In genomic region chr5:146919874-146920273, GRCm38 (mm10) we compare ENCODE assay signal across 10 mouse cellular contexts. TPM values are rescaled to one million over a fixed set of nuclear protein-coding genes. Genes with fewer than 3 reads are reported as not detected.
A peak's percentile ranks its signal among the peaks of the same experiment; 100 is the strongest.
DNase-seq lines count a peak whose midpoint lies in the region; ATAC-seq lines count a peak whose summit lies in the region.
"Had no signal": no experiment of that assay in that cellular context is flagged by ENCODE, and none has a peak within 500 bp of the region (broad histone marks: within the 10 kb centered on the region; RNA-seq: fewer than 3 reads in every experiment).

No protein-coding gene starts in this region.

- peak overlapping the region; percentile 31 for H3K4me3 ChIP-seq in kidney, embryonic 16.5 days (ENCODE audit: low read length)
- H3K4me3 ChIP-seq in forebrain, embryonic 11.5 days (ENCODE audit: low read depth, low read length): no peak overlapping the region
- H3K4me3 ChIP-seq in limb, embryonic 11.5 days (ENCODE audit: low read depth, low read length): peak overlapping the region; percentile 19; the same call in 1 of the 2 replicates
- peak overlapping the region; percentile 32 for H3K4me3 ChIP-seq in neural tube, embryonic 13.5 days

- WGBS in kidney, embryonic 16.5 days: 9% methylated on average over 6 of the region's 6 CpGs
- 34% methylated on average over 6 of the region's 6 CpGs for WGBS in forebrain, embryonic 11.5 days
- WGBS in limb, embryonic 11.5 days: 3% methylated on average over 6 of the region's 6 CpGs
- 4% methylated on average over 6 of the region's 6 CpGs for WGBS in neural tube, embryonic 13.5 days

- peaks cover 4% of the 10 kb centered on the region; the same call in 1 of the 2 replicates for H3K27me3 ChIP-seq in kidney, embryonic 16.5 days (ENCODE audit: insufficient read depth, low read length)
- H3K27me3 ChIP-seq in forebrain, embryonic 11.5 days (ENCODE audit: control insufficient read depth, insufficient read depth, low read length): no peaks in the 10 kb centered on the region
- no peaks in the 10 kb centered on the region for H3K27me3 ChIP-seq in limb, embryonic 11.5 days (ENCODE audit: control insufficient read depth, insufficient read depth, low read length)
- H3K27me3 ChIP-seq in neural tube, embryonic 13.5 days: peaks cover 9% of the 10 kb centered on the region; the same call in 1 of the 2 replicates

- no peak overlapping the region; the same call in 1 of the 2 replicates for H3K9ac ChIP-seq in kidney, embryonic 16.5 days (replicated peaks; ENCODE audit: low read length)
- peak overlapping the region; percentile 7; the same call in 1 of the 2 replicates for H3K9ac ChIP-seq in forebrain, embryonic 11.5 days (ENCODE audit: low read length)
- H3K9ac ChIP-seq in limb, embryonic 11.5 days (ENCODE audit: low read length): no peak overlapping the region
- peak overlapping the region; percentile 66 for H3K9ac ChIP-seq in neural tube, embryonic 13.5 days

- ATAC-seq in kidney, embryonic 16.5 days (ENCODE audit: low FRiP score, low TSS enrichment): no peak
- ATAC-seq in forebrain, embryonic 11.5 days (replicated peaks; ENCODE audit: low FRiP score): no peak; the same call in 1 of the 2 replicates
- ATAC-seq in limb, embryonic 11.5 days (ENCODE audit: insufficient number of reproducible peaks, low FRiP score, low TSS enrichment, low read depth): peak; percentile 84
- ATAC-seq in neural tube, embryonic 13.5 days (ENCODE audit: low read depth): 0 out of 2 replicates have a peak, but pooled peaks have one; percentile 37
- no peak for ATAC-seq in granulocyte monocyte progenitor cell, adult 5-6 weeks (replicated peaks; ENCODE audit: poor library complexity, severe bottlenecking)
- ATAC-seq in cerebellum, adult (ENCODE audit: insufficient number of reproducible peaks, low FRiP score, low TSS enrichment): no peak

- H3K9me3 ChIP-seq in kidney, embryonic 16.5 days (ENCODE audit: low read length): no peaks in the 10 kb centered on the region
- no peaks in the 10 kb centered on the region for H3K9me3 ChIP-seq in forebrain, embryonic 11.5 days (ENCODE audit: control insufficient read depth, low read length)
- no peaks in the 10 kb centered on the region for H3K9me3 ChIP-seq in limb, embryonic 11.5 days (ENCODE audit: control insufficient read depth, low read length)
- no peaks in the 10 kb centered on the region for H3K9me3 ChIP-seq in neural tube, embryonic 13.5 days
- H3K9me3 ChIP-seq: G1E had no signal

- H3K36me3 ChIP-seq in kidney, embryonic 16.5 days (ENCODE audit: insufficient read depth, low read length): no peaks in the 10 kb centered on the region
- no peaks in the 10 kb centered on the region for H3K36me3 ChIP-seq in forebrain, embryonic 11.5 days (ENCODE audit: control insufficient read depth, insufficient read depth, low read length)
- no peaks in the 10 kb centered on the region for H3K36me3 ChIP-seq in limb, embryonic 11.5 days (ENCODE audit: control insufficient read depth, insufficient read depth, low read length)
- no peaks in the 10 kb centered on the region for H3K36me3 ChIP-seq in neural tube, embryonic 13.5 days
- H3K36me3 ChIP-seq: G1E had no signal

- peaks cover 16% of the 10 kb centered on the region for H3K4me1 ChIP-seq in kidney, embryonic 16.5 days (ENCODE audit: insufficient read depth, low read length)
- 0 out of 2 replicates have a peak, but pooled peaks cover 2% of the 10 kb centered on the region for H3K4me1 ChIP-seq in forebrain, embryonic 11.5 days (replicated peaks; ENCODE audit: control insufficient read depth, insufficient read depth, low read length)
- peaks cover 16% of the 10 kb centered on the region for H3K4me1 ChIP-seq in limb, embryonic 11.5 days (ENCODE audit: control insufficient read depth, insufficient read depth, low read length)
- peaks cover 20% of the 10 kb centered on the region for H3K4me1 ChIP-seq in neural tube, embryonic 13.5 days (replicated peaks)

- no peak for DNase-seq in kidney, adult 18-20 months
- no peak for DNase-seq in forebrain, embryonic 11.5 days (ENCODE audit: low spot score)
- peak; percentile 84 for DNase-seq in limb, embryonic 11.5 days (ENCODE audit: low spot score)
- DNase-seq in urinary bladder, postnatal 14 days (ENCODE audit: low spot score): no peak
- DNase-seq: thymus, postnatal 4 days had no signal

- peak overlapping the region; percentile 64 for H3K4me2 ChIP-seq in kidney, embryonic 16.5 days (replicated peaks; ENCODE audit: low read depth, low read length)
- H3K4me2 ChIP-seq in forebrain, embryonic 11.5 days (ENCODE audit: low read depth, low read length, severe bottlenecking): peak overlapping the region; percentile 45; the same call in 1 of the 2 replicates
- peak overlapping the region; percentile 54 for H3K4me2 ChIP-seq in limb, embryonic 11.5 days (ENCODE audit: low read depth, severe bottlenecking)
- H3K4me2 ChIP-seq in neural tube, embryonic 13.5 days: peak overlapping the region; percentile 62

- H3K27ac ChIP-seq in kidney, embryonic 16.5 days (ENCODE audit: low read length): no peak overlapping the region
- H3K27ac ChIP-seq in forebrain, embryonic 11.5 days (ENCODE audit: low read depth, low read length): no peak overlapping the region
- H3K27ac ChIP-seq in limb, embryonic 11.5 days (replicated peaks; ENCODE audit: low read depth, low read length): no peak overlapping the region; the same call in 1 of the 2 replicates
- no peak overlapping the region for H3K27ac ChIP-seq in neural tube, embryonic 13.5 days (replicated peaks)

RNA-seq across cellular contexts. Expression of gene Gtf3a, which starts 28.6 kb away (rescaled TPM):
- polyA plus RNA-seq in kidney, embryonic 16.5 days (2015; fragmentation: Nextera tagmentation; extraction: Ambion mirVana): 122 and 128 TPM in 2 replicates
- 117 and 125 TPM in 2 replicates for polyA plus RNA-seq in forebrain, embryonic 11.5 days (2014; fragmentation: Nextera tagmentation; extraction: Ambion mirVana)
- polyA plus RNA-seq in limb, embryonic 11.5 days (2014; fragmentation: Nextera tagmentation; extraction: Ambion mirVana): 121 and 122 TPM in 2 replicates
- 104 and 110 TPM in 2 replicates for polyA plus RNA-seq in neural tube, embryonic 13.5 days (2015; fragmentation: Nextera tagmentation; extraction: Ambion mirVana)
- total RNA-seq in granulocyte monocyte progenitor cell, adult 5-6 weeks (2014; fragmentation: Nextera tagmentation): 85.0 and 114 TPM in 2 replicates
- total RNA-seq in granulocyte monocyte progenitor cell, adult 5-6 weeks (2017): 126 and 134 TPM in 2 replicates

RNA-seq across cellular contexts. Expression of gene Mtif3, which starts 43.7 kb away (rescaled TPM):
- polyA plus RNA-seq in kidney, embryonic 16.5 days (2015; fragmentation: Nextera tagmentation; extraction: Ambion mirVana): 23.1 and 26.0 TPM in 2 replicates
- 21.6 and 25.0 TPM in 2 replicates for polyA plus RNA-seq in forebrain, embryonic 11.5 days (2014; fragmentation: Nextera tagmentation; extraction: Ambion mirVana)
- 23.4 and 25.8 TPM in 2 replicates for polyA plus RNA-seq in limb, embryonic 11.5 days (2014; fragmentation: Nextera tagmentation; extraction: Ambion mirVana)
- polyA plus RNA-seq in neural tube, embryonic 13.5 days (2015; fragmentation: Nextera tagmentation; extraction: Ambion mirVana): 28.9 and 31.7 TPM in 2 replicates
- 9.5 and 11.8 TPM in 2 replicates for total RNA-seq in granulocyte monocyte progenitor cell, adult 5-6 weeks (2014; fragmentation: Nextera tagmentation)
- total RNA-seq in granulocyte monocyte progenitor cell, adult 5-6 weeks (2017): 24.9 and 27.5 TPM in 2 replicates

Comparison
In these comparisons a context has a peak if more than half of its experiments do, and no peak if none do; other contexts are left out.
1. ATAC-seq: peak in limb, embryonic 11.5 days (single experiment) and neural tube, embryonic 13.5 days (single experiment); none in kidney, embryonic 16.5 days (single experiment), forebrain, embryonic 11.5 days (single experiment), granulocyte monocyte progenitor cell, adult 5-6 weeks (single experiment) and cerebellum, adult (single experiment).
2. H3K9ac ChIP-seq: peak in forebrain, embryonic 11.5 days (single experiment) and neural tube, embryonic 13.5 days (single experiment); none in kidney, embryonic 16.5 days (single experiment) and limb, embryonic 11.5 days (single experiment).
3. Peak in every context shown above with its lines, with median percentiles within 50 percentile points of each other: H3K4me2 ChIP-seq.